Mouse (Mus musculus) heart, embryonic 12.5 days (tissue): ENCODE data around the gene Odaph. TPM values are rescaled to one million over a fixed set of nuclear protein-coding genes. Genes with fewer than 3 reads are reported as not detected.
"Not testable (repeated sequence)": the region's sequence is repeated elsewhere in the genome, so short reads cannot be mapped to it uniquely, and the experiment has no call there.

Experiments
- ATAC-seq: fragments of 200-750 bp; cut with Nextera tagmentation; 2 replicates; pipeline ENCODE4 v1.8.0; 2017; ENCODE audit warnings: moderate TSS enrichment, moderate library complexity; ENCODE audit not compliant: insufficient number of reproducible peaks, low FRiP score
- H3K27ac ChIP-seq: fragments of 300-500 bp; sonication (generic); 2 replicates; pipeline ENCODE4 v1.5.1; 2016; ENCODE audit warnings: mild to moderate bottlenecking, moderate library complexity; ENCODE audit not compliant: poor library complexity, severe bottlenecking
- H3K27me3 ChIP-seq: fragments of 300-500 bp; sonication (generic); replicated peaks from 2 replicates; pipeline ENCODE4 v1.6.1; 2016; ENCODE audit warnings: mild to moderate bottlenecking, moderate library complexity
- H3K36me3 ChIP-seq: fragments of 300-500 bp; sonication (generic); 2 replicates; pipeline ENCODE4 v1.6.1; 2016; ENCODE audit warnings: mild to moderate bottlenecking, moderate library complexity
- H3K4me1 ChIP-seq: fragments of 300-500 bp; sonication (generic); replicated peaks from 2 replicates; pipeline ENCODE4 v1.6.1; 2016; ENCODE audit warnings: mild to moderate bottlenecking
- H3K4me2 ChIP-seq: fragments of 300-500 bp; sonication (generic); 2 replicates; pipeline ENCODE4 v1.6.1; 2016; ENCODE audit warnings: mild to moderate bottlenecking, moderate library complexity
- H3K4me3 ChIP-seq: fragments of 300-500 bp; sonication (generic); 2 replicates; pipeline ENCODE4 v1.5.1; 2016; ENCODE audit warnings: mild to moderate bottlenecking
- H3K9ac ChIP-seq: fragments of 300-500 bp; sonication (generic); 2 replicates; pipeline ENCODE4 v1.6.1; 2016; ENCODE audit warnings: mild to moderate bottlenecking, moderate library complexity
- H3K9me3 ChIP-seq: fragments of 300-500 bp; sonication (generic); replicated peaks from 2 replicates; pipeline ENCODE4 v1.6.1; 2016; ENCODE audit warnings: mild to moderate bottlenecking, moderate library complexity
- WGBS: fragments of 180-500 bp; shearing (Covaris S2); methylation state at CpG from one replicate; pipeline ENCODE4 v1.1.7; 2016; 5-methylcytosine and 5-hydroxymethylcytosine counted together
- polyA plus RNA-seq: library from polyadenylated mRNA; unstranded; fragments of >200 nt; fragmentation: Nextera tagmentation; extraction: Ambion mirVana; gene quantifications from 2 replicates; pipeline ENCODE4 v1.2.1, GENCODE M21; 2016

Gene Odaph
- polyA plus RNA-seq: not detected in 2 replicates

DNA sequence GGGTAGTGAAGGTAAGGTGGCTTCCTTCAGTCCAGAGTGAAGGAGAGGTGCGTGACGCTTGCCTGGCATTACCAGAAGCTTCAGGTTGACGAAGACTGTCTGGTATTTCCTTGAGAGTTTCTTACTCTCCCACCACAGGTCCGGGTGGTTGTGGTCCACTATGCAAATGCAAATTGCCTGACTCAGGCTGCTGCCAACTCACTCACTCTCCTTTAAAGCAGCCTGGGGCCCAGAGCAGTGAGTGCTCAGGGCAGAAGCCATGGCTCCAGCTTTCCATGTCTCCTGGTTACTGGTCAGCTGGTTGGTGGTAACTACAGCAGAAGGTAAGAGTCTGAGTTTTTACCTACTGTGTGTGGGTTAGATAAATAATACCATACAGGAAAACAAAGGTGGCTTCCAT lies at the start of gene Odaph:
Gene Odaph (plus strand): TSS at position 240 of the 400 bp plus-strand sequence.
- H3K4me3 ChIP-seq: no peak within 1 kb of the TSS
- H3K36me3 ChIP-seq: no peaks in the 10 kb centered on the region
- H3K9me3 ChIP-seq: no peaks in the 10 kb centered on the region
- no peak for ATAC-seq
- WGBS: 81% methylated on average over 4 of the region's 4 CpGs
- H3K9ac ChIP-seq: no peak within 1 kb of the TSS
- H3K27me3 ChIP-seq: no peaks in the 10 kb centered on the region
- H3K27ac ChIP-seq: no peak within 1 kb of the TSS
- H3K4me2 ChIP-seq: no peak within 1 kb of the TSS
- no peaks in the 10 kb centered on the region for H3K4me1 ChIP-seq

DNA sequence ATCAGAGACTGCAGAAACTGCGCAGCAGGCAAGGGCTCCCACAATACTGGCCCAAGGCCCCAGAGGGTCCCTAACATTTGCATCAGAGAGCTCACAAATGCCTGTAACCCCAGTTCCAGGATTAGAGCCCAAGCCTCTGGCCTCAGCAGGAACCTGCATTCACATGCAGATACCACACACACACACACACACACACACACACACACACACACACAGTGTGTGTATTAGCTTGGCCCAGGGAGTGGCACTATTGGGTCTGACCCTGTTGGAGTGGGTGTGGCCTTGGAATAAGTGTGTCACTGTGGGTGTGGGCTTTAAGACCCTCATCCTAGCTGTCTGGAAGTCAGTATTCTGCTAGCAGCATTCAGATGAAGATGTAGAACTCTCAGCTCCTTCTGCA lies 41.7 kb upstream of the Odaph start:
- H3K4me3 ChIP-seq, H3K4me1 ChIP-seq, H3K27me3 ChIP-seq, H3K27ac ChIP-seq, H3K9me3 ChIP-seq, H3K9ac ChIP-seq, H3K4me2 ChIP-seq: not testable (repeated sequence)
- peaks cover 41% of the 10 kb centered on the region for H3K36me3 ChIP-seq
- 0 out of 2 replicates have a peak, but pooled peaks have one; percentile 42 for ATAC-seq
- 92% methylated on average over 1 of the region's 1 CpGs for WGBS

DNA sequence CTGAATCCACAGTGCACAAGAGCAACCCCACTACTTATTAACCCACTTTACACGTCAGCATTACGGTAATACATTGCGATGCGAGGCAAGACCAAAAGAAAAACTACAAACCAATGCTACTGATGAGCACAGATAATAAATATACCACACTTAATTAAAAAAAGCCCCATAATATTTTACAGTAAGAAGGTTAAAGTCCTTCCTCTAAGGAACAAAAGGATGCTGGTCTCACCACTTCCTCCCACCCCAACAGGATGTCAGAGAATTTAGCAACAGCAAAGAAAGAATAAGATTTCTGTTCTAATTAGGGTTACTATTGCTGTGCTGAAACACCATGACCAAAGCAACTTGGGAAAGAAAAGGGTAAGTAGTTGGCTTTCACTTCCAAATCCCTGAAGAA lies 40.3 kb upstream of the Odaph start:
- H3K36me3 ChIP-seq: peaks cover 49% of the 10 kb centered on the region
- no peak overlapping the region for H3K27ac ChIP-seq
- ATAC-seq: no peak
- H3K4me3 ChIP-seq: no peak overlapping the region
- H3K4me1 ChIP-seq: peaks cover 5% of the 10 kb centered on the region
- no peaks in the 10 kb centered on the region for H3K27me3 ChIP-seq
- no peak overlapping the region for H3K4me2 ChIP-seq
- 97% methylated on average over 4 of the region's 4 CpGs for WGBS
- no peaks in the 10 kb centered on the region for H3K9me3 ChIP-seq
- H3K9ac ChIP-seq: no peak overlapping the region

DNA sequence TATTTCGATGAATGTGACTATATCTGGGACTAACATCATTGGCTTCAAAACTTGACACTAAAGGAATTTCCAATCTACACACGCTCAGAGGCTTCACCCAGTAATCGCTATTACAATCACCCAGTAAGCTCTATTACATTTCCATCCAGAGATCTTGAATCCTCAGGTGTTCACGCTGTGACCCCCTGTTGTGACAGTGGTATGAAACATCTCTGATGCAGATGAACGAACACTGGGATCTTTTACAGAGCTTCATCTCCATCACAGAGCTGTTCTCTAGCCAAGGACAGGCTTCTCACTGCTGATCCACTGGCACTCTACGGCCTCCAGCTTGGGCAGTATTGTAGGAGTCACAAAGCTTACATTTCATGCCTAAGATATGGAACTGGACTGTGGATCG lies 37.8 kb upstream of the Odaph start:
- Histone ChIP-seq H3K4me1 (no peaks in the 10 kb centered on the region), H3K36me3 (peaks cover 64% of the 10 kb centered on the region), H3K9ac (no peak overlapping the region), H3K4me3 (no peak overlapping the region), H3K27ac (no peak overlapping the region), H3K4me2 (no peak overlapping the region), H3K27me3 (no peaks in the 10 kb centered on the region), H3K9me3 (no peaks in the 10 kb centered on the region)
- 93% methylated on average over 7 of the region's 7 CpGs for WGBS
- no peak for ATAC-seq

DNA sequence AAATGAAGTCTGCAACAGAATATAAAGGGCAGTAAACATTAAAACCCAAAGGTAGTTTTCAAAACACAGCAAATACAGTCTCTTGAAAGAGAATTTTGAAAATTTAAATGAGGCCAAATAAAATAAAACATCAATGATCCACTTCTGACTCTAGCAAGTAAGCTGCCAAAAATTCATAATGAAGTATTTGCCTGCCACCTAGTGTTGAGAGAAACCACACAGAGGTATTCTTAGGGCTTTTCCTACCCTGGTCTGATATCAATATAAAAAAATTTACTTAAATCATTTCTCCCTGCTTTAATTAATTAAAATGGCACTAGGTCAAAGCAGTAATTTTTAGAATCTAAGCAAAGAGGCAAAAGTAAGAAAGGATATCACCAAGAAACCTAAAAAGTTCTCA lies 35.9 kb upstream of the Odaph start:
- H3K9ac ChIP-seq: no peak overlapping the region
- no peak overlapping the region for H3K4me3 ChIP-seq
- peaks cover 65% of the 10 kb centered on the region for H3K36me3 ChIP-seq
- ATAC-seq: no peak
- H3K4me1 ChIP-seq: no peaks in the 10 kb centered on the region
- no peaks in the 10 kb centered on the region for H3K27me3 ChIP-seq
- H3K27ac ChIP-seq: no peak overlapping the region
- no peaks in the 10 kb centered on the region for H3K9me3 ChIP-seq
- H3K4me2 ChIP-seq: no peak overlapping the region

DNA sequence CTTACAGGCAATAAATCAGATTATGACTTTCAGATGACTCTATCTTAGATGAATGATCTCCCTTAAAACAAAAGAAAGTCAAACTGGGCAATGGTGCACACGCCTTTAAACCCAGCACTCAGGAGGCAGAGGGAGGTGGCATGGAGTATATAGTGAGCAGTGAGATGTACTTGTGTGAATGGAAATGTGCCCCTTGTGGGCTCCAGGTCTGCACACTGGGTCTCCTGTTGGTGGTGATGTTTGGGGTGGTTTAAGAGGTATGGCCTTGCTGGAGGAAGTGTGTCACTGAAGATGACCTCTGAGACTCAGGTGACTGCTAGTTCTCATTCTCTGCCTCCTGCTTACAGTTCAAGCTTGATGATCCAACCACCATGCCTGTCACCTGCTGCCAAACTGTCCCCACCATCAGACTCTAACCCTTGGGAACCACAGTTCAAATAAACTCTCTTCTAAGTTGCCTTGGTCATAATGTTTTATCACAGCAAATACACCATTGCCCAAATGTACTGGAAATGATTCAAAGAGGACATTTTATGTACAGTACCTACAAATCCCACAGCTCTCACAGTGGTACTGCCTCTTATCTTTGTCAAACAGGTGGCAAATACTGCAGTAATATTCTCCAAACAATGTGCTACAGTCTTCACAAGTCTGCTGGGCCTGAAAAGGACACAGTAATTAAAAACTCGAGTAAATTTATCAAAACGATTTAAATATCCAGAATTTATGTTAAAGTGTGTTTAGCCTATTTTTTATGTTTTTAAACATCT lies 30.1 kb upstream of the Odaph start:
- no peak overlapping the region for H3K4me3 ChIP-seq
- no peak overlapping the region for H3K27ac ChIP-seq
- H3K9me3 ChIP-seq: no peaks in the 10 kb centered on the region
- no peak for ATAC-seq
- no peak overlapping the region for H3K4me2 ChIP-seq
- H3K4me1 ChIP-seq: peaks cover 16% of the 10 kb centered on the region
- 84% methylated on average over 3 of the region's 3 CpGs for WGBS
- peaks cover 37% of the 10 kb centered on the region for H3K36me3 ChIP-seq
- no peak overlapping the region for H3K9ac ChIP-seq
- no peaks in the 10 kb centered on the region for H3K27me3 ChIP-seq

DNA sequence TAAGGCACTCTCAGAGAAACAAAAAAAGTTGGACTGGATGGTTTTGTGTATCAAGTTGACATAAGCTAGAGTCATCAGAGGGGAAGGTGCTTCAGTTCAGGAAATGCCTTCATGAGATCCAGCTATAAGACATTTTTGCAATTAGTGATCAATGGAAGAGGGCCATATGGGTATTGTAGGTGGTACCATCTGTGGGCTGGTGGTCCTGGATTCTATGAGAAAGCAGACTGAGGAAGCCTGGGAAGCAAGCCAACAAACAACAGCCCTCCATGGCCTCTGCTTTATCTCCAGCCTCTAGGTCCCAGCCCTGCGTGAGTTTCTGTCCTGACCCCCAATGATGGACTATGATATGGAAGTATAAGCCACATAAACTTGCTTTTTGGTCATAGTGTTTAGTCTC lies 28.2 kb upstream of the Odaph start:
- no peak for ATAC-seq
- H3K36me3 ChIP-seq: peaks cover 23% of the 10 kb centered on the region
- 50% methylated on average over 1 of the region's 1 CpGs for WGBS
- H3K4me3 ChIP-seq: no peak overlapping the region
- H3K4me2 ChIP-seq: no peak overlapping the region
- H3K9ac ChIP-seq: no peak overlapping the region
- H3K4me1 ChIP-seq: peaks cover 18% of the 10 kb centered on the region
- H3K27me3 ChIP-seq: no peaks in the 10 kb centered on the region
- H3K9me3 ChIP-seq: no peaks in the 10 kb centered on the region
- no peak overlapping the region for H3K27ac ChIP-seq

DNA sequence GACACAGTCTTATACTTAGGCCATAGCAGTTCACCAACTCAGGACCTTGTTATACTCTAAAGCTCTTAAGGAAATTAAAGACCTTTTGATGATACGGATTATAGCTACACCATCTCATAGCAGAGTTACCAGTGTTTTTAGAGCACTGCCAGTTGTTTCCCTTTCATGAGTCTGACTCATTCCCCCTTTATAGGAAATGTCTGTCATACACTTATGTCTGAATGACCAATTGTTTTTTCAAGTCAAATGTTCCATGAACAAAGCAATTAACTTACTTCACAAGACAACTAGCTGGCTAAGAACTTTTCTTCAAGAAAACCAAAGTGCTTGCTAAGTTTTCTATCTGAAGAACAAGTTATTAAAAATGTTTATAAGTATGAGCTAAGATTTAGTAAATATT lies 27.3 kb upstream of the Odaph start:
- Histone ChIP-seq H3K27ac (peak overlapping the region; percentile 78; the same call in 1 of the 2 replicates), H3K4me3 (peak overlapping the region; percentile 24; the same call in 1 of the 2 replicates), H3K36me3 (peaks cover 19% of the 10 kb centered on the region), H3K4me2 (peak overlapping the region; percentile 64), H3K4me1 (peaks cover 18% of the 10 kb centered on the region), H3K9ac (no peak overlapping the region), H3K9me3 (no peaks in the 10 kb centered on the region), H3K27me3 (no peaks in the 10 kb centered on the region)
- no peak for ATAC-seq
- 77% methylated on average over 1 of the region's 1 CpGs for WGBS

DNA sequence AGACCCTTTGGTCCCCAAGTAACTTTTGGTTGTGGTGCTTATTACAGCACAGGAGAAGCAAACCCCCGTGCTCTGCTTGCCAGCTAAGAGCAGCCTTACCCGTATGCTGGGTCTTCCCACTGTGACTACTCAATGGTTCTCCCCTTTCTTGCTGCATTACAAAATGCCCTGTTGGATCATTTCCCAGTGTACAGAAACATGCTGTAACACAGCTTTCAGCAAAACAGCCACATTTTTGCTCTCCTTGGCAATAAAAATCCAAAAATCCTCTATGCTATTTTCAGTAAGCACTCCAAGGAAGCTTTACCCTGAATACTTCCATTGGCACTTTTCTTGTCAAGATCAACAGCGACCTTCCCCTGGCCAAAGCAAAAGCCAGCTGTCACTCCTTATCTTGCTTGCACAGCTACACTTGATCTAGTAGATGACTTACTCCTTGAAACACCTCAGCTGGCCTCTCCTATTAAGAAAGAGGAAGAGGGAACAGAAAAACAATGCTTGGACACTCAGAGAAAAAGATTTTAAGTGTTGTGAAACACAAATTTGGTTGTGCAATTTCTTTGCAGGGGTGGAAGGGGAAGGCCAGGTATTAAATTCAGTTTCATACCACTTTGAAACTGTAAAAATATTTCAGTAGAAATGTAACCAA lies 26.5 kb upstream of the Odaph start:
- peak overlapping the region; percentile 64 for H3K4me2 ChIP-seq
- H3K4me1 ChIP-seq: peaks cover 18% of the 10 kb centered on the region
- H3K9ac ChIP-seq: peak overlapping the region; percentile 15; the same call in 1 of the 2 replicates
- 34% methylated on average over 3 of the region's 3 CpGs for WGBS
- ATAC-seq: no peak
- no peaks in the 10 kb centered on the region for H3K9me3 ChIP-seq
- H3K4me3 ChIP-seq: peak overlapping the region; percentile 24
- peaks cover 16% of the 10 kb centered on the region for H3K36me3 ChIP-seq
- H3K27ac ChIP-seq: peak overlapping the region; percentile 78
- H3K27me3 ChIP-seq: no peaks in the 10 kb centered on the region

DNA sequence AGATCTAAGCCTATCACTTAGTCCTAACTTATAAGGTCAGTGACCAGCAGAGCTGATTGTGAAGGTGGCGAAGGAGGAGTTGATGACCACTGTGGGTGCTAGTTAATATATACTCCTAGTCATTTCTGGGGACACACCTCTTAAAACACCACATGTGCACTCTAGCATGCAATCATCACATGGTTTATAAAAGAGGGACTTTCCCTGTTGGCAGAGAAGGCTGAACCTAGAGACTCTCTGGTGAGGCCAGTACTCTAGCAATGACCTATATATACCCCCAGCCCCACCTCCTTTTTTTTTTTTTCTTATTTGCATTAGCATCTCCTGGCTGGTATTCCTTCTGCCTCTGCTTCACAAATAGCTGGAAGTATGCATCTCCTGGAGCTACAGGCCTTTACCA lies 25.9 kb upstream of the Odaph start:
- Histone ChIP-seq H3K9ac (peak overlapping the region; percentile 54), H3K4me3 (peak overlapping the region; percentile 73), H3K4me2 (peak overlapping the region; percentile 73), H3K27me3 (no peaks in the 10 kb centered on the region), H3K4me1 (peaks cover 18% of the 10 kb centered on the region), H3K9me3 (no peaks in the 10 kb centered on the region), H3K27ac (peak overlapping the region; percentile 38; the same call in 1 of the 2 replicates), H3K36me3 (peaks cover 13% of the 10 kb centered on the region)
- WGBS: 72% methylated on average over 1 of the region's 1 CpGs
- no peak for ATAC-seq

DNA sequence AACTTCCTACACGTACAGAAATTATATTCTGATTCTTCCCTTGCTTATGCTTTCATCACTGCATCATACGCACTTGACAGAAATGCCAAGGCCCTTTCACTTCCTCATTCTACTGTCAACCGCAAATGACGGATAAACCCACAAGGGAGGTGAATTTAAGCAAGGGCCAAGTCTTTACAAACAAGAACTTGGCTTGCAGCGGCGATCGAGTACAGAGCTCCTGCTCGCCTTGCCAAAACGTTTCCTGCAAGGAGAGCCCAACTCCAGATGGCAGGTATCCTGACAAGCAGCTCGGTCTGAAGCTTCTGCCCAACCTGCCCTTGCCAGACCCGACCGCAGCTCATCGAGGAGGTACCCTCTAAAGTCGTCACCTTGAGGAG lies 25.0 kb upstream of the Odaph start:
- no peak for ATAC-seq
- under 1% methylated on average over 14 of the region's 14 CpGs for WGBS
- Histone ChIP-seq H3K4me1 (peaks cover 18% of the 10 kb centered on the region), H3K27ac (peak overlapping the region; percentile 98), H3K4me3 (peak overlapping the region; percentile 73), H3K36me3 (peaks cover 6% of the 10 kb centered on the region), H3K4me2 (peak overlapping the region; percentile 73), H3K9me3 (no peaks in the 10 kb centered on the region), H3K27me3 (no peaks in the 10 kb centered on the region), H3K9ac (peak overlapping the region; percentile 81)
